In genomic region chr5:28771796-28772195, GRCm38 (mm10) we compare ENCODE assay signal across 30 mouse cellular contexts.
DNase-seq lines count a peak whose midpoint lies in the region; ATAC-seq and TF ChIP-seq lines count a peak whose summit lies in the region.
"Had no signal": no experiment of that assay in that cellular context is flagged by ENCODE, and none has a peak within 500 bp of the region (broad histone marks: within the 10 kb centered on the region; RNA-seq: fewer than 3 reads in every experiment).

No protein-coding gene starts in this region.

- H3K9me3 ChIP-seq in intestine, embryonic 14.5 days (ENCODE audit: control insufficient read depth, low read length), result no peaks in the 10 kb centered on the region
- H3K9me3 ChIP-seq in intestine, postnatal 0 days (ENCODE audit: control insufficient read depth), result no peaks in the 10 kb centered on the region
- no peaks in the 10 kb centered on the region for H3K9me3 ChIP-seq in stomach, postnatal 0 days (ENCODE audit: control insufficient read depth, low read length)
- no peaks in the 10 kb centered on the region for H3K9me3 ChIP-seq in midbrain, embryonic 15.5 days
- H3K9me3 ChIP-seq: embryonic facial prominence, embryonic 10.5 days; embryonic facial prominence, embryonic 13.5 days; forebrain, embryonic 12.5 days; forebrain, embryonic 15.5 days; heart, embryonic 10.5 days; heart, embryonic 13.5 days; intestine, embryonic 15.5 days had no signal

- no peak for TF ChIP-seq CTCF in intestine, postnatal 0 days (IDR thresholded peaks at IDR 0.05; ENCODE audit: low read depth)
- no peak for TF ChIP-seq CTCF in stomach, postnatal 0 days (IDR thresholded peaks at IDR 0.05; ENCODE audit: low read depth)

- H3K9ac ChIP-seq in intestine, embryonic 14.5 days (ENCODE audit: low read length), result no peak overlapping the region
- no peak overlapping the region for H3K9ac ChIP-seq in intestine, postnatal 0 days (ENCODE audit: low read depth, low read length)
- H3K9ac ChIP-seq in stomach, postnatal 0 days (ENCODE audit: low read length), result no peak overlapping the region
- H3K9ac ChIP-seq in midbrain, embryonic 15.5 days, result no peak overlapping the region
- H3K9ac ChIP-seq: embryonic facial prominence, embryonic 13.5 days; forebrain, embryonic 12.5 days; forebrain, embryonic 15.5 days; heart, embryonic 13.5 days; hindbrain, embryonic 14.5 days; intestine, embryonic 15.5 days had no signal

- ATAC-seq in intestine, embryonic 14.5 days (replicated peaks; ENCODE audit: low FRiP score, low TSS enrichment, low read depth), result no peak
- ATAC-seq in intestine, postnatal 0 days, result no peak
- no peak for ATAC-seq in stomach, postnatal 0 days (ENCODE audit: low FRiP score, low TSS enrichment)
- ATAC-seq in midbrain, embryonic 15.5 days (replicated peaks), result no peak
- ATAC-seq: activated CD4-positive, CD25-positive, alpha-beta regulatory T cell, adult 4 months; CD4-positive, CD25-positive, alpha-beta regulatory T cell, adult 4 months; forebrain, embryonic 15.5 days; hindbrain, postnatal 0 days; intestine, embryonic 15.5 days had no signal

- H3K4me1 ChIP-seq in intestine, embryonic 14.5 days (replicated peaks; ENCODE audit: control insufficient read depth, insufficient read depth, low read length), result no peaks in the 10 kb centered on the region
- H3K4me1 ChIP-seq in intestine, postnatal 0 days (replicated peaks; ENCODE audit: control insufficient read depth, insufficient read depth, low read length), result no peaks in the 10 kb centered on the region
- no peaks in the 10 kb centered on the region for H3K4me1 ChIP-seq in stomach, postnatal 0 days (replicated peaks; ENCODE audit: control insufficient read depth, insufficient read depth)
- peaks cover 4% of the 10 kb centered on the region; the same call in 1 of the 2 replicates for H3K4me1 ChIP-seq in midbrain, embryonic 15.5 days
- H3K4me1 ChIP-seq: embryonic facial prominence, embryonic 10.5 days; embryonic facial prominence, embryonic 13.5 days; forebrain, embryonic 15.5 days; heart, embryonic 10.5 days; heart, embryonic 13.5 days; intestine, embryonic 15.5 days had no signal

- no peak overlapping the region for H3K4me2 ChIP-seq in intestine, embryonic 14.5 days (ENCODE audit: low read length)
- no peak overlapping the region for H3K4me2 ChIP-seq in intestine, postnatal 0 days (replicated peaks; ENCODE audit: low read depth)
- no peak overlapping the region for H3K4me2 ChIP-seq in stomach, postnatal 0 days (replicated peaks; ENCODE audit: low read depth)
- no peak overlapping the region for H3K4me2 ChIP-seq in midbrain, embryonic 15.5 days
- H3K4me2 ChIP-seq: embryonic facial prominence, embryonic 13.5 days; forebrain, embryonic 12.5 days; forebrain, embryonic 15.5 days; heart, embryonic 13.5 days; hindbrain, embryonic 14.5 days; intestine, embryonic 15.5 days had no signal

- H3K27me3 ChIP-seq in intestine, embryonic 14.5 days (replicated peaks; ENCODE audit: control insufficient read depth, insufficient read depth, low read length), result no peaks in the 10 kb centered on the region
- no peaks in the 10 kb centered on the region for H3K27me3 ChIP-seq in intestine, postnatal 0 days (replicated peaks; ENCODE audit: control insufficient read depth, insufficient read depth, low read length)
- H3K27me3 ChIP-seq in stomach, postnatal 0 days (ENCODE audit: control insufficient read depth, insufficient read depth, low read length), result no peaks in the 10 kb centered on the region
- no peaks in the 10 kb centered on the region for H3K27me3 ChIP-seq in midbrain, embryonic 15.5 days (replicated peaks)
- H3K27me3 ChIP-seq: embryonic facial prominence, embryonic 13.5 days; forebrain, embryonic 12.5 days; forebrain, embryonic 15.5 days; heart, embryonic 13.5 days; intestine, embryonic 15.5 days had no signal

- no peak overlapping the region for H3K4me3 ChIP-seq in intestine, embryonic 14.5 days (ENCODE audit: low read depth, low read length)
- no peak overlapping the region for H3K4me3 ChIP-seq in intestine, postnatal 0 days (ENCODE audit: low read depth, low read length)
- no peak overlapping the region for H3K4me3 ChIP-seq in stomach, postnatal 0 days (ENCODE audit: low read depth, low read length)
- H3K4me3 ChIP-seq in midbrain, embryonic 15.5 days, result no peak overlapping the region
- H3K4me3 ChIP-seq: embryonic facial prominence, embryonic 10.5 days; embryonic facial prominence, embryonic 13.5 days; erythroblast, embryonic 14.5 days; forebrain, embryonic 12.5 days; forebrain, embryonic 15.5 days; heart, adult 2 months; heart, embryonic 10.5 days; heart, embryonic 13.5 days; intestine, embryonic 15.5 days had no signal

- WGBS in intestine, embryonic 14.5 days, result 81% methylated on average over 1 of the region's 1 CpGs
- WGBS in intestine, postnatal 0 days, result 84% methylated on average over 1 of the region's 1 CpGs
- WGBS in stomach, postnatal 0 days, result 82% methylated on average over 1 of the region's 1 CpGs
- WGBS in midbrain, embryonic 15.5 days, result 89% methylated on average over 1 of the region's 1 CpGs

- no peaks in the 10 kb centered on the region for H3K36me3 ChIP-seq in intestine, embryonic 14.5 days (ENCODE audit: control insufficient read depth, insufficient read depth, low read length)
- H3K36me3 ChIP-seq in intestine, postnatal 0 days (ENCODE audit: control insufficient read depth, insufficient read depth), result no peaks in the 10 kb centered on the region
- H3K36me3 ChIP-seq in stomach, postnatal 0 days (ENCODE audit: control insufficient read depth, insufficient read depth, low read length), result no peaks in the 10 kb centered on the region
- no peaks in the 10 kb centered on the region for H3K36me3 ChIP-seq in midbrain, embryonic 15.5 days (replicated peaks)
- H3K36me3 ChIP-seq: embryonic facial prominence, embryonic 10.5 days; embryonic facial prominence, embryonic 13.5 days; forebrain, embryonic 12.5 days; forebrain, embryonic 15.5 days; heart, embryonic 10.5 days; heart, embryonic 13.5 days; intestine, embryonic 15.5 days had no signal

- H3K27ac ChIP-seq in intestine, embryonic 14.5 days (ENCODE audit: low read depth), result no peak overlapping the region
- no peak overlapping the region for H3K27ac ChIP-seq in intestine, postnatal 0 days (ENCODE audit: low read depth, low read length)
- no peak overlapping the region for H3K27ac ChIP-seq in stomach, postnatal 0 days (replicated peaks)
- no peak overlapping the region for H3K27ac ChIP-seq in midbrain, embryonic 15.5 days
- H3K27ac ChIP-seq: embryonic facial prominence, embryonic 10.5 days; embryonic facial prominence, embryonic 13.5 days; forebrain, embryonic 12.5 days; forebrain, embryonic 15.5 days; heart, adult 2 months; heart, embryonic 10.5 days; heart, embryonic 13.5 days; hindbrain, embryonic 14.5 days; hindbrain, postnatal 0 days; intestine, embryonic 15.5 days had no signal

- DNase-seq in intestine, embryonic 14.5 days (ENCODE audit: low spot score), result peak; percentile 38
- DNase-seq in urinary bladder, postnatal 14 days (ENCODE audit: low spot score), result peak; percentile 7
- DNase-seq in urinary bladder, postnatal 4 days (ENCODE audit: low spot score in 2 of 2), result no peak
- peak; percentile 53 for DNase-seq in adrenal gland, postnatal 10 days
- DNase-seq in brain, adult 2 months (ENCODE audit: low read depth, low spot score), result peak; percentile 18
- no peak for DNase-seq in stomach, postnatal 0 days (ENCODE audit: low spot score)
- DNase-seq: cerebellum, adult 11-12 months; cerebellum, adult 8-10 months; cerebellum, postnatal 10 days; cerebellum, postnatal 36 days; embryo, embryonic 11 days; gastrocnemius, postnatal 10 days; gastrocnemius, postnatal 36 days; heart, adult 2 months; heart, postnatal 14 days; heart, postnatal 4 days had no signal

- no peak for TF ChIP-seq EP300 in stomach, postnatal 0 days (optimal IDR thresholded peaks at IDR 0.05)

Comparison
In these comparisons a context has a peak if more than half of its experiments do, and no peak if none do; other contexts are left out.
1. DNase-seq: peak in intestine, embryonic 14.5 days (single experiment), urinary bladder, postnatal 14 days (single experiment), adrenal gland, postnatal 10 days (single experiment) and brain, adult 2 months (single experiment); none in urinary bladder, postnatal 4 days (0 of 2) and stomach, postnatal 0 days (single experiment).